Mouse (Mus musculus): Measurements from ENCODE around the gene Wfdc16. TPM values are rescaled to one million over a fixed set of nuclear protein-coding genes. Genes with fewer than 3 reads are reported as not detected.

Gene Wfdc16
- not detected in 2 replicates for polyA plus RNA-seq (2016; fragmentation: Nextera tagmentation; extraction: Ambion mirVana)

- WGBS, result 86% methylated on average over 3 of the region's 3 CpGs
- Histone ChIP-seq H3K4me3 (no peak within 1 kb of the TSS), H3K4me1 (replicated peaks) (no peaks in the 10 kb centered on the region), H3K36me3 (no peaks in the 10 kb centered on the region), H3K27me3 (ENCODE audit: insufficient read depth, poor library complexity, severe bottlenecking) (no peaks in the 10 kb centered on the region), H3K27ac (no peak within 1 kb of the TSS), H3K9me3 (no peaks in the 10 kb centered on the region)
- no peak for DNase-seq (ENCODE audit: low spot score)
These were observed at the start of gene Wfdc16 for GRCm38 (mm10) chr2:164638696-164639095. Gene Wfdc16 (minus strand): TSS chr2:164638796.

DNA sequence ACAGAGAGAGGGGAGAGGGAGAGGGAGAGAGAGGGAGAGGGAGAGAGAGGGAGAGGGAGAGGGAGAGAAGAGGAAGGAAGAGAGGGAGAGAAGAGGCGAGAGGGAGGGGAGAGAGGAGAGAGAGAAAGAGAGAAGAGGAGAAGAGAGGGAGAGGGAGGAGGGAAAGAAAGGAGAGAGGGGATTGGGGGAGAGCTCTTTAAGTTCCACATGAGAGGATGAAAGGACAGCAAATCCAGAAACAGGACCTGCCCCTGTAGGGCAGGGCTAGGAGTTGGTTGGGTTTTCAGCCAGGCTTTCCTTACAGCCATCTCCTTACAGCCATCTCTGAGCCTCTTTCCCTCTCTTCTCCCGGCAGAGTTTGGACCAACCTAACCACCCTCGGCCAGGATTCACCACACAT lies 46.2 kb upstream of the Wfdc16 start, which contains the start of gene Wfdc13:
TSS of gene Wfdc13 (plus strand) at position 301 of the 400 bp plus-strand sequence.
- Histone ChIP-seq H3K9me3 (no peaks in the 10 kb centered on the region), H3K27me3 (ENCODE audit: insufficient read depth, poor library complexity, severe bottlenecking) (no peaks in the 10 kb centered on the region), H3K4me1 (replicated peaks) (peaks cover 2% of the 10 kb centered on the region; the same call in 1 of the 2 replicates), H3K27ac (no peak within 1 kb of the TSS), H3K4me3 (no peak within 1 kb of the TSS), H3K36me3 (no peaks in the 10 kb centered on the region)
- DNase-seq (ENCODE audit: low spot score), result no peak
- WGBS, result 66% methylated on average over 3 of the region's 3 CpGs

DNA sequence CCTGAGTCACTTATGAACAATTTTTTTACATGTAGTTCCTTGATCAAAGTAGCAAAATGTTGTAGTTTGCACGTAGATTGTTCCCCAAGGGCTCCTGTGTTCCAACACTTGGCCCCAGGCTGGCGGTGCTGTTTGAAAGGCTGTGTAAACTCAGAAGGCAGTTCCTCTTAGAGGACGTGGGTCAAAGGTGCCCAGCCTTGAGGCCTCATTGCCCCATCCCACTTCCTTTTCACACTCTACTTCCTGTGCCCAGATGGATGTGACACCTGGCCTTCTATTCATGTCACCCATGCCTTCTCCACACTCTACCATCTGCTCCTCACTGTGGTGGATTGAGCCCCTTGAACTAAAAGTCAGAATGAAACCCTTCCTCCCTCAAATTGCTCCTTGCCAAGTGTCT lies 41.3 kb upstream of the Wfdc16 start:
- peak; percentile 21 for DNase-seq (ENCODE audit: low spot score)
- Histone ChIP-seq H3K4me1 (replicated peaks) (peaks cover 12% of the 10 kb centered on the region), H3K36me3 (no peaks in the 10 kb centered on the region), H3K27ac (no peak overlapping the region), H3K27me3 (ENCODE audit: insufficient read depth, poor library complexity, severe bottlenecking) (no peaks in the 10 kb centered on the region), H3K4me3 (no peak overlapping the region), H3K9me3 (no peaks in the 10 kb centered on the region)
- WGBS, result 53% methylated on average over 3 of the region's 3 CpGs

- Histone ChIP-seq H3K4me3 (peak overlapping the region; percentile 41), H3K27ac (0 out of 2 replicates have a peak overlapping the region, but pooled peaks have one; percentile 50), H3K36me3 (no peaks in the 10 kb centered on the region), H3K4me1 (replicated peaks) (peaks cover 12% of the 10 kb centered on the region), H3K9me3 (no peaks in the 10 kb centered on the region), H3K27me3 (ENCODE audit: insufficient read depth, poor library complexity, severe bottlenecking) (no peaks in the 10 kb centered on the region)
- 24% methylated on average over 19 of the region's 19 CpGs for WGBS
- DNase-seq (ENCODE audit: low spot score), result peak; percentile 85
These were observed 40.4 kb upstream of the Wfdc16 start for GRCm38 (mm10) chr2:164678848-164679625.

GRCm38 (mm10) chr2:164676916-164677685 lies 38.5 kb upstream of the Wfdc16 start:
- DNase-seq (ENCODE audit: low spot score), result no peak
- Histone ChIP-seq H3K27me3 (ENCODE audit: insufficient read depth, poor library complexity, severe bottlenecking) (no peaks in the 10 kb centered on the region), H3K9me3 (0 out of 2 replicates have a peak, but pooled peaks cover 2% of the 10 kb centered on the region), H3K4me1 (replicated peaks) (peaks cover 12% of the 10 kb centered on the region), H3K27ac (no peak overlapping the region), H3K4me3 (no peak overlapping the region), H3K36me3 (no peaks in the 10 kb centered on the region)
- WGBS, result 86% methylated on average over 16 of the region's 16 CpGs

DNA sequence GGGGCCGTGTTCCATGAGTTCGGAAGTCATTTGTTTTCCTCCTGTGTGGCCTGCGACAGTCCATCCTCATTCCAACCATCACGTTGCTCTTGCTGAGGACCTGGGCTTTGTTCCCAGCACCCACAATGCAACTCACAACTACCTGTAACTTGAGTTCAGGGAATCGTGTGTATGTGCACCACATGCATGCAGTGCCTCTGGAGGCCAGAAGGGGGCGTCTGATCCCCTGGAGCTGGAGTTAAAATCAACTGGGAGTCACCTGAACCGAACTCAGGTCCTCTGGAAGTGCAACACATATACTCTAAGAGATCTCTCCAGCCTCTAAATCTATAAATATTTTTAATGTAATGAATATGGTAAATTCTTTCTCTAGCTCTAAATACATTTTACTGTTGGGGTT lies 37.5 kb upstream of the Wfdc16 start:
- 0 out of 2 replicates have a peak, but pooled peaks cover 2% of the 10 kb centered on the region for H3K9me3 ChIP-seq
- H3K27me3 ChIP-seq (ENCODE audit: insufficient read depth, poor library complexity, severe bottlenecking), result no peaks in the 10 kb centered on the region
- H3K27ac ChIP-seq, result no peak overlapping the region
- no peak overlapping the region for H3K4me3 ChIP-seq
- WGBS, result 78% methylated on average over 7 of the region's 7 CpGs
- DNase-seq (ENCODE audit: low spot score), result no peak
- H3K4me1 ChIP-seq (replicated peaks), result peaks cover 12% of the 10 kb centered on the region
- H3K36me3 ChIP-seq, result no peaks in the 10 kb centered on the region

- peaks cover 2% of the 10 kb centered on the region; the same call in 1 of the 2 replicates for H3K9me3 ChIP-seq
- no peak for DNase-seq (ENCODE audit: low spot score)
- H3K36me3 ChIP-seq, result no peaks in the 10 kb centered on the region
- H3K4me3 ChIP-seq, result no peak within 1 kb of the TSS
- H3K27ac ChIP-seq, result no peak within 1 kb of the TSS
- H3K4me1 ChIP-seq (replicated peaks), result peaks cover 4% of the 10 kb centered on the region; the same call in 1 of the 2 replicates
- 84% methylated on average over 7 of the region's 7 CpGs for WGBS
- no peaks in the 10 kb centered on the region for H3K27me3 ChIP-seq (ENCODE audit: insufficient read depth, poor library complexity, severe bottlenecking)
These were observed 35.4 kb upstream of the Wfdc16 start, which contains the start of gene Wfdc11 for GRCm38 (mm10) chr2:164673987-164674386. Gene Wfdc11 (minus strand): TSS chr2:164674087.

DNA sequence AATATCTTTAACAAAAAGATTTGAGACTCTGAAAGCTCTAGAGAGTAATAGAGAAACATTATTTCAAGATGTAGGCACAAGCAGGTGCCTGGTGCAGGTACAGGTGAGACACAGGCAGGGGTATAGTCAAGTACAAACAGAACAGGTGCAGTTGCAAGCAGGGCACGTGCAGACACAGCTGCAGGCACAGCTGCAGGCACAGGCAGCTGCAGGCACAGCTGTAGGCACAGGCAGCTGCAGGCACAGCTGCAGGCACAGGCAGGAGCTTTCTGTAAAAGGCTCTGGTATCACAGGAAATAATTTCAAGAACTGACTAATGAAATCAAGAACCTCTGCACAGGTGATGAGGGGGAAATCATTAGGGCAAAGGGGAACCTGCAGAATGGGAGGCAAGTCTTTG lies 32.3 kb upstream of the Wfdc16 start:
- Histone ChIP-seq H3K27ac (no peak overlapping the region), H3K4me1 (replicated peaks) (no peaks in the 10 kb centered on the region), H3K36me3 (no peaks in the 10 kb centered on the region), H3K27me3 (ENCODE audit: insufficient read depth, poor library complexity, severe bottlenecking) (no peaks in the 10 kb centered on the region), H3K4me3 (no peak overlapping the region), H3K9me3 (peaks cover 8% of the 10 kb centered on the region; the same call in 1 of the 2 replicates)
- no peak for DNase-seq (ENCODE audit: low spot score)
- 34% methylated on average over 1 of the region's 1 CpGs for WGBS

- H3K4me1 ChIP-seq (replicated peaks), result no peaks in the 10 kb centered on the region
- no peak for DNase-seq (ENCODE audit: low spot score)
- H3K27me3 ChIP-seq (ENCODE audit: insufficient read depth, poor library complexity, severe bottlenecking), result no peaks in the 10 kb centered on the region
- WGBS, result 86% methylated on average over 5 of the region's 5 CpGs
- H3K27ac ChIP-seq, result no peak overlapping the region
- no peak overlapping the region for H3K4me3 ChIP-seq
- no peaks in the 10 kb centered on the region for H3K36me3 ChIP-seq
- peaks cover 8% of the 10 kb centered on the region; the same call in 1 of the 2 replicates for H3K9me3 ChIP-seq
These were observed 31.7 kb upstream of the Wfdc16 start for GRCm38 (mm10) chr2:164670261-164670660.

DNA sequence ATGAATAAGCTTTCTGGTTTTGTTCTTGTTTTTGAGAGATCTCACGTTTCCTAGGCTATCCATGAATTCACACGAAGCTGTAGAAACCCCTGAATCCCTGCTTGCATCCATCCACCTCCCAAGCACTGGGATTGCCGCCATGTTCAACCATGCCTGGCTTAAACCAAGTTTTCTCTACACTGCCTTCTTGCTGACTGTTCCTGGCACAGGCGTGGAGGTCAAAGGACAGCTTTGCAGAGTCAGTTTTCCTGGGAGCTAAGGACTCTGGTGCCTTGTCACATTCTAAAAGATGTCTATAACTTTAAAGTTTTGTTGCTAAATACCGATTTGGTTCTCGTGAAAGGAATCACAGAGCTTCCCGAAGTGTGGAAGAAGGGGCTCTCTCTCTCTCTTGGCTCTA lies 26.3 kb upstream of the Wfdc16 start:
- no peaks in the 10 kb centered on the region for H3K4me1 ChIP-seq (replicated peaks)
- WGBS, result 89% methylated on average over 7 of the region's 7 CpGs
- no peak overlapping the region for H3K27ac ChIP-seq
- no peaks in the 10 kb centered on the region for H3K27me3 ChIP-seq (ENCODE audit: insufficient read depth, poor library complexity, severe bottlenecking)
- H3K4me3 ChIP-seq, result no peak overlapping the region
- no peaks in the 10 kb centered on the region for H3K36me3 ChIP-seq
- DNase-seq (ENCODE audit: low spot score), result no peak
- peaks cover 6% of the 10 kb centered on the region; the same call in 1 of the 2 replicates for H3K9me3 ChIP-seq

DNA sequence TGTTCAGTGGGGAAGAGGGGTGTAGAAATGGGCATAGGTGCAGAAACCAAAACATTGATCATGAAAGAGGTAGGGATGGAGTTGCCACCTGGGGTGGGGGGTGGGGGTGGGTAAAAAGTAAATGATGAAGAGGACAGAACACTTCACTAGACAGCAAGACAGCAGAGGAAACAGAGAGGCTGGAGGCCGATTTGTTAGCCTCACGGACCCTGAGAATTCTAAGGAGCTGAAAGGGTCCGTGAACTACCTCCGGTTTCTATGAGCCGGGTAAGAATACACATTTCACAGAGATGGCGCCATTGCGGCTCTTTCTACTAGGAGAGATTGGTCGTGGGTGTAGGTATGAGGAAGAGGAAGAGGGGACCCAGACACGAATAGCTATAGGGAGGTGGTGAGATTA lies 17.9 kb upstream of the Wfdc16 start, which contains the start of gene Wfdc9:
TSS of gene Wfdc9 (minus strand) at position 101 of the 400 bp plus-strand sequence.
- Histone ChIP-seq H3K4me3 (no peak within 1 kb of the TSS), H3K36me3 (no peaks in the 10 kb centered on the region), H3K27me3 (ENCODE audit: insufficient read depth, poor library complexity, severe bottlenecking) (0 out of 2 replicates have a peak, but pooled peaks cover 3% of the 10 kb centered on the region), H3K4me1 (replicated peaks) (no peaks in the 10 kb centered on the region), H3K27ac (no peak within 1 kb of the TSS), H3K9me3 (no peaks in the 10 kb centered on the region)
- 82% methylated on average over 9 of the region's 9 CpGs for WGBS
- DNase-seq (ENCODE audit: low spot score), result no peak

GRCm38 (mm10) chr2:164655858-164656257 lies 17.3 kb upstream of the Wfdc16 start, which contains the start of gene Wfdc10:
Gene Wfdc10 (plus strand): TSS chr2:164656046.
- no peaks in the 10 kb centered on the region for H3K36me3 ChIP-seq
- H3K4me1 ChIP-seq (replicated peaks), result no peaks in the 10 kb centered on the region
- WGBS, result 19% methylated on average over 11 of the region's 11 CpGs
- peak; percentile 63 for DNase-seq (ENCODE audit: low spot score)
- H3K9me3 ChIP-seq, result no peaks in the 10 kb centered on the region
- H3K27me3 ChIP-seq (ENCODE audit: insufficient read depth, poor library complexity, severe bottlenecking), result 0 out of 2 replicates have a peak, but pooled peaks cover 3% of the 10 kb centered on the region
- no peak within 1 kb of the TSS for H3K27ac ChIP-seq
- H3K4me3 ChIP-seq, result no peak within 1 kb of the TSS
